Mouse (Mus musculus): ENCODE measurements around the gene Prkn. TPM values are rescaled to one million over a fixed set of nuclear protein-coding genes. Genes with fewer than 3 reads are reported as not detected.

The Prkn gene
- polyA plus RNA-seq, 1 experiment from 2014 or later: 3.0 TPM

DNA sequence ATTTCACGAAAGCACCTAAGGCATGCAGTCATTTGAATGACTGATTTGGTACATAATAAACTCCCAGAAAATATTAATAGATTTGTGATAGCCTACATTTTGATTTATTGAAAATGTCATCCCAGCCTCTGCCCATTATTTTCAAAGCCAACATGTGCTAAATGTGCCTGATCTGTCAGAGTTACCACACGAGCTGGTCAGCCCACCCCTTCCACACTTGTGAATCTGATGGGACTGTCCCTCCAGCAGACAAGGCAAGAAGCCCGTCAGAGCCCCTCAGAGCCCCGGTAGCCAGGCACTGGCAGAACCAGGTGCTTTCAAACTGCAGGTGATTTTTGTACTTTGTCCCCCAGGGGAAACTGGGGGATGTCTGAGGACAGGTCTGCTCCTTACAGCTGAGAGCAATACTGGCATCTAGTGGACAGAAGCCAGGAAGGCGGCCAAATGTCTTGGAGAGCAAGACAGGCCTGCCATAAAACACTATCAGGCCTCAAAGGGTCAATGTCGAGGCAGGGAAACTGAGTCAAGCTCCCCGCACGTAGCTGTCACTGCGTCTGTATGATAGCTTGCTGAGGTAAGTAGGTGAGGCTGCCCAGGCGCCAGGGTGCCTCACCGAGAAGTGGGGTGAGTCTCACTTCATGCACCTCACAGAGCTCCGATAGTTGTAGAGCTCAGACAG, 1078.1 kb downstream of the Prkn start:
- WGBS: 50% methylated on average over 12 of the region's 12 CpGs
- H3K27ac ChIP-seq (ENCODE audit: low read length): no peak overlapping the region
- no peak overlapping the region for H3K9ac ChIP-seq (replicated peaks; ENCODE audit: low read depth, low read length)
- no peak overlapping the region for H3K4me2 ChIP-seq (replicated peaks; ENCODE audit: low read depth, low read length)
- no peaks in the 10 kb centered on the region for H3K36me3 ChIP-seq (ENCODE audit: control insufficient read depth, insufficient read depth, low read length)
- 0 out of 2 replicates have a peak, but pooled peaks cover 2% of the 10 kb centered on the region for H3K27me3 ChIP-seq (ENCODE audit: control insufficient read depth, insufficient read depth, low read length)
- no peak overlapping the region for H3K4me3 ChIP-seq (ENCODE audit: low read depth, low read length)
- ATAC-seq (ENCODE audit: insufficient number of reproducible peaks, insufficient read depth, low FRiP score, low read depth): no peak
- H3K4me1 ChIP-seq (ENCODE audit: control insufficient read depth, insufficient read depth, low read length): 0 out of 2 replicates have a peak, but pooled peaks cover 5% of the 10 kb centered on the region
- no peaks in the 10 kb centered on the region for H3K9me3 ChIP-seq (ENCODE audit: control insufficient read depth, low read depth, low read length)

DNA sequence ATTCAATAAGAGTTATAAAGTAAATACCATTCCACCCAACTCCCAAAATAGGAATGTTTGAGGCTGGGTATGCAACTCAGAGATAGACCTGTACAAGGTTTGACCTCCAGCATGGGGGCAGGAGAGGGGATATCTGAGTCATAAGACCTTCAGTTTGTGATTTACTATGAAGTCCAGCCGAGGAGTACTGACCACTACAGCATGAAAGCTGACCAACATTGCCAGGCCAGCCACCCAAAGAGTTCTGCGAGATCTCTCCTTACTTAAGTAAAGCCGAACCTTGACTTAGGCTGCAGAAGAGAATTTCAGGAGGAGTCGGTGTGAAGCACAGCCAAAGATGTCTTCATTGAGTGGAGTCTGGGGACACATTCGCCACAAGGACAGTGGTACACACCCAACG, 1079.4 kb downstream of the Prkn start:
- WGBS: 91% methylated on average over 6 of the region's 6 CpGs
- Histone ChIP-seq H3K4me2 (replicated peaks; ENCODE audit: low read depth, low read length) (no peak overlapping the region), H3K27ac (ENCODE audit: low read length) (no peak overlapping the region)

GRCm38 (mm10) chr17:11921026-11921425, 1080.8 kb downstream of the Prkn start:
- Histone ChIP-seq H3K9ac (replicated peaks; ENCODE audit: low read depth, low read length) (no peak overlapping the region), H3K4me3 (ENCODE audit: low read depth, low read length) (no peak overlapping the region)
- 79% methylated on average over 9 of the region's 9 CpGs for WGBS

More for the DNA sequence above, 1079.4 kb downstream of the Prkn start:
- no peaks in the 10 kb centered on the region for H3K36me3 ChIP-seq (ENCODE audit: control insufficient read depth, insufficient read depth, low read length)
- no peaks in the 10 kb centered on the region for H3K4me1 ChIP-seq (ENCODE audit: control insufficient read depth, insufficient read depth, low read length)
- no peak for ATAC-seq (ENCODE audit: insufficient number of reproducible peaks, insufficient read depth, low FRiP score, low read depth)
- no peak overlapping the region for H3K4me3 ChIP-seq (ENCODE audit: low read depth, low read length)
- no peaks in the 10 kb centered on the region for H3K9me3 ChIP-seq (ENCODE audit: control insufficient read depth, low read depth, low read length)
- H3K27me3 ChIP-seq (ENCODE audit: control insufficient read depth, insufficient read depth, low read length): no peaks in the 10 kb centered on the region
- no peak overlapping the region for H3K9ac ChIP-seq (replicated peaks; ENCODE audit: low read depth, low read length)

GRCm38 (mm10) chr17:11923989-11924388, 1083.8 kb downstream of the Prkn start:
- Histone ChIP-seq H3K4me1 (ENCODE audit: control insufficient read depth, insufficient read depth, low read length) (no peaks in the 10 kb centered on the region), H3K9ac (replicated peaks; ENCODE audit: low read depth, low read length) (no peak overlapping the region), H3K4me2 (replicated peaks; ENCODE audit: low read depth, low read length) (no peak overlapping the region), H3K27me3 (ENCODE audit: control insufficient read depth, insufficient read depth, low read length) (no peaks in the 10 kb centered on the region), H3K36me3 (ENCODE audit: control insufficient read depth, insufficient read depth, low read length) (no peaks in the 10 kb centered on the region), H3K4me3 (ENCODE audit: low read depth, low read length) (no peak overlapping the region), H3K9me3 (ENCODE audit: control insufficient read depth, low read depth, low read length) (no peaks in the 10 kb centered on the region), H3K27ac (ENCODE audit: low read length) (no peak overlapping the region)
- ATAC-seq (ENCODE audit: insufficient number of reproducible peaks, insufficient read depth, low FRiP score, low read depth): peak; percentile 53; the same call in 1 of the 2 replicates
- 57% methylated on average over 9 of the region's 9 CpGs for WGBS

More at GRCm38 (mm10) chr17:11921026-11921425, 1080.8 kb downstream of the Prkn start:
- Histone ChIP-seq H3K27me3 (ENCODE audit: control insufficient read depth, insufficient read depth, low read length) (no peaks in the 10 kb centered on the region), H3K4me1 (ENCODE audit: control insufficient read depth, insufficient read depth, low read length) (no peaks in the 10 kb centered on the region), H3K9me3 (ENCODE audit: control insufficient read depth, low read depth, low read length) (no peaks in the 10 kb centered on the region), H3K4me2 (replicated peaks; ENCODE audit: low read depth, low read length) (no peak overlapping the region), H3K36me3 (ENCODE audit: control insufficient read depth, insufficient read depth, low read length) (no peaks in the 10 kb centered on the region), H3K27ac (ENCODE audit: low read length) (no peak overlapping the region)
- ATAC-seq (ENCODE audit: insufficient number of reproducible peaks, insufficient read depth, low FRiP score, low read depth): no peak

- no peak overlapping the region for H3K9ac ChIP-seq (replicated peaks; ENCODE audit: low read depth, low read length)
- H3K4me1 ChIP-seq (ENCODE audit: control insufficient read depth, insufficient read depth, low read length): no peaks in the 10 kb centered on the region
- ATAC-seq (ENCODE audit: insufficient number of reproducible peaks, insufficient read depth, low FRiP score, low read depth): no peak
These were observed 1086.7 kb downstream of the Prkn start for GRCm38 (mm10) chr17:11926865-11927386.

DNA sequence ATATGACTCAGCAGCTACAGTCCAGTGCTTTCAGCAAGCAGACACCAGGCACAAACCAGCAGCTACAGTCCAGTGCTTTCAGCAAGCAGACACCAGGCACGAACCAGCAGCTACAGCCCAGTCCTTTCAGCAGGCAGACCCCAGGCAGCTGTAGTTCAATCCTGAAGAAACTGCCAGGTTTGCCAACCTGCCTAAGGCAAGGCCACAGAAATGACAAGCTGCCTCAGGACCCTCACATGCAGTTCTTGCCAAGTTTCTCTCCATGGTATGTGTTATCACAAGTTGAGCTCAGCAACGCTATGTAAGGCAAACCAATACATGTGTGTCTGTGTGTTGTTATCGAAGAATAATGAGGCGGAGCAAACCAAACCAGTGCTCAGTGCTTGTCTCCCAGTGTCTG, 1091.5 kb downstream of the Prkn start:
- Histone ChIP-seq H3K27me3 (ENCODE audit: control insufficient read depth, insufficient read depth, low read length) (no peaks in the 10 kb centered on the region), H3K4me1 (ENCODE audit: control insufficient read depth, insufficient read depth, low read length) (no peaks in the 10 kb centered on the region), H3K9me3 (ENCODE audit: control insufficient read depth, low read depth, low read length) (0 out of 2 replicates have a peak, but pooled peaks cover 2% of the 10 kb centered on the region), H3K4me3 (ENCODE audit: low read depth, low read length) (no peak overlapping the region), H3K9ac (replicated peaks; ENCODE audit: low read depth, low read length) (no peak overlapping the region), H3K36me3 (ENCODE audit: control insufficient read depth, insufficient read depth, low read length) (no peaks in the 10 kb centered on the region), H3K27ac (ENCODE audit: low read length) (no peak overlapping the region), H3K4me2 (replicated peaks; ENCODE audit: low read depth, low read length) (no peak overlapping the region)
- WGBS: 94% methylated on average over 4 of the region's 4 CpGs
- ATAC-seq (ENCODE audit: insufficient number of reproducible peaks, insufficient read depth, low FRiP score, low read depth): no peak

More at GRCm38 (mm10) chr17:11926865-11927386, 1086.7 kb downstream of the Prkn start:
- Histone ChIP-seq H3K36me3 (ENCODE audit: control insufficient read depth, insufficient read depth, low read length) (no peaks in the 10 kb centered on the region), H3K27ac (ENCODE audit: low read length) (no peak overlapping the region), H3K9me3 (ENCODE audit: control insufficient read depth, low read depth, low read length) (0 out of 2 replicates have a peak, but pooled peaks cover 2% of the 10 kb centered on the region), H3K27me3 (ENCODE audit: control insufficient read depth, insufficient read depth, low read length) (no peaks in the 10 kb centered on the region), H3K4me2 (replicated peaks; ENCODE audit: low read depth, low read length) (no peak overlapping the region), H3K4me3 (ENCODE audit: low read depth, low read length) (no peak overlapping the region)
- WGBS: 52% methylated on average over 11 of the region's 11 CpGs

GRCm38 (mm10) chr17:11933737-11934136, 1093.6 kb downstream of the Prkn start:
- H3K4me3 ChIP-seq (ENCODE audit: low read depth, low read length): no peak overlapping the region
- no peaks in the 10 kb centered on the region for H3K36me3 ChIP-seq (ENCODE audit: control insufficient read depth, insufficient read depth, low read length)
- 0 out of 2 replicates have a peak, but pooled peaks cover 2% of the 10 kb centered on the region for H3K9me3 ChIP-seq (ENCODE audit: control insufficient read depth, low read depth, low read length)
- H3K27me3 ChIP-seq (ENCODE audit: control insufficient read depth, insufficient read depth, low read length): no peaks in the 10 kb centered on the region
- no peaks in the 10 kb centered on the region for H3K4me1 ChIP-seq (ENCODE audit: control insufficient read depth, insufficient read depth, low read length)
- WGBS: 72% methylated on average over 5 of the region's 5 CpGs
- H3K9ac ChIP-seq (replicated peaks; ENCODE audit: low read depth, low read length): no peak overlapping the region
- H3K4me2 ChIP-seq (replicated peaks; ENCODE audit: low read depth, low read length): no peak overlapping the region
- H3K27ac ChIP-seq (ENCODE audit: low read length): no peak overlapping the region
- no peak for ATAC-seq (ENCODE audit: insufficient number of reproducible peaks, insufficient read depth, low FRiP score, low read depth)

- 80% methylated on average over 3 of the region's 3 CpGs for WGBS
- Histone ChIP-seq H3K4me2 (replicated peaks; ENCODE audit: low read depth, low read length) (no peak overlapping the region), H3K9ac (replicated peaks; ENCODE audit: low read depth, low read length) (no peak overlapping the region), H3K4me1 (ENCODE audit: control insufficient read depth, insufficient read depth, low read length) (no peaks in the 10 kb centered on the region), H3K36me3 (ENCODE audit: control insufficient read depth, insufficient read depth, low read length) (no peaks in the 10 kb centered on the region), H3K4me3 (ENCODE audit: low read depth, low read length) (no peak overlapping the region), H3K27me3 (ENCODE audit: control insufficient read depth, insufficient read depth, low read length) (no peaks in the 10 kb centered on the region), H3K9me3 (ENCODE audit: control insufficient read depth, low read depth, low read length) (no peaks in the 10 kb centered on the region), H3K27ac (ENCODE audit: low read length) (no peak overlapping the region)
- no peak for ATAC-seq (ENCODE audit: insufficient number of reproducible peaks, insufficient read depth, low FRiP score, low read depth)
These were observed 1107.3 kb downstream of the Prkn start for GRCm38 (mm10) chr17:11947436-11947835.

All from stomach, embryonic 14.5 days (tissue).